ENCODE assay signal across 8 mouse cellular contexts in the genomic region with DNA sequence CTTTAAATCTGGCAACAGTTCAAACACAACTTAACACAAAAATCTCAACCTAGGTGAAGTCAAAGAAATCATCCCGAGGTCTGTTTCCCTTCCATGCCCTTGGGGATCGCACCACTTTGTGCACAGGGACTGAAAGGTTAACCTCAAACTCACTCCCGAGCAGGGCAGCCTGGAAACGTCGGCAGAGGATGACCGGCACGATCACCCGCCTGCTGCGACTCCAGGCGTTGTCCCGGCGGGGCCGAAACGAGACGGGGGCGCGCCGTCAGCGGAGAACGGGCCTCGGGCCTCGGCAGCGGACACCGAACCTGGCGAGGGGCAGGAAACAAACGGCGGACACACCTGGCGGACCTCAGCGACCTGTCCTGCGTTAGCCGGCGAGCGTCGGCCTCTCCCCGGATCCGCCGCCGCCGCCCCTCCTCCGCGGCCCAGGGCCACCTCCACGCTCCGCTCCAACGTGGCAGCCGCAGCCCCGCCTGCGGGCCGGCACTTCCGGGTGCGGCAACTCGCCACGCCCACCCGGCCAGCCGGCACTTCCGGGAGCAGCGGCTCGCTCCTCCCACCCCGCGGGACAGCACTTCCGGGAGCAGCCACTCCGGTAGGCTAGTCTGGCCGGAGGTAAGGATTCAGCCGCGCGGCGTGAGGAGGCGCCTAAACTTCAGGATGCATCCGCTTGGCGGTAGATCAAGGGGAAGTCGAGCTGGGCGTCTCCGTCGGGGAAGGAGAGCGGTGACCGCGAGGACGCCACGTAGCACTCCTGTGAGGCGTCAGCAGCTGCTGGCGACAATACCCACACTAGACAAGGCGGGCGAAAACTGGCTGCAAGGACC. TPM values are rescaled to one million over a fixed set of nuclear protein-coding genes. Genes with fewer than 3 reads are reported as not detected.
DNase-seq lines count a peak whose midpoint lies in the region; ATAC-seq and TF ChIP-seq lines count a peak whose summit lies in the region.

Sec31a (minus strand) TSS at position 474 of the 830 bp plus-strand sequence.

- under 1% methylated on average over 82 of the region's 82 CpGs for WGBS in forebrain, embryonic 14.5 days
- under 1% methylated on average over 79 of the region's 82 CpGs for WGBS in neural tube, embryonic 15.5 days

- peak within 1 kb of the TSS; percentile 86 for H3K9ac ChIP-seq in ES-Bruce4 (ENCODE audit: low read depth, poor library complexity, severe bottlenecking)
- H3K9ac ChIP-seq in forebrain, embryonic 14.5 days (ENCODE audit: low read length): peak within 1 kb of the TSS; percentile 82
- peak within 1 kb of the TSS; percentile 80 for H3K9ac ChIP-seq in neural tube, embryonic 15.5 days (replicated peaks)

- DNase-seq in forebrain, embryonic 14.5 days (ENCODE audit: low spot score): peak; percentile 97
- peak; percentile 99 to 100 for DNase-seq in heart, postnatal 14 days
- peak; percentile 97 for DNase-seq in layer of hippocampus, adult 11-12 months (ENCODE audit: low spot score)
- DNase-seq in lung, adult 18-20 months: peak; percentile 98
- DNase-seq in testis, postnatal 14 days (ENCODE audit: low spot score): peak; percentile 97

- H3K27ac ChIP-seq in ES-Bruce4 (ENCODE audit: insufficient read depth, low read length): peak within 1 kb of the TSS; percentile 64
- peak within 1 kb of the TSS; percentile 88 for H3K27ac ChIP-seq in forebrain, embryonic 14.5 days (ENCODE audit: low read depth, low read length)
- peak within 1 kb of the TSS; percentile 82 for H3K27ac ChIP-seq in neural tube, embryonic 15.5 days (replicated peaks)

- peaks cover 19% of the 10 kb centered on the region for H3K36me3 ChIP-seq in ES-Bruce4 (ENCODE audit: control insufficient read depth, insufficient read depth, low read length, poor library complexity, severe bottlenecking)
- peaks cover 29% of the 10 kb centered on the region for H3K36me3 ChIP-seq in forebrain, embryonic 14.5 days (ENCODE audit: control insufficient read depth, insufficient read depth, low read length)
- H3K36me3 ChIP-seq in neural tube, embryonic 15.5 days: peaks cover 28% of the 10 kb centered on the region

- H3K4me3 ChIP-seq in ES-Bruce4 (ENCODE audit: low read depth, low read length): peak within 1 kb of the TSS; percentile 99
- peak within 1 kb of the TSS; percentile 90 for H3K4me3 ChIP-seq in forebrain, embryonic 14.5 days (ENCODE audit: low read depth, low read length)
- peak within 1 kb of the TSS; percentile 96 for H3K4me3 ChIP-seq in neural tube, embryonic 15.5 days (replicated peaks)

- H3K9me3 ChIP-seq in ES-Bruce4 (replicated peaks; ENCODE audit: control insufficient read depth, insufficient read depth, low read length, poor library complexity, severe bottlenecking): no peaks in the 10 kb centered on the region
- no peaks in the 10 kb centered on the region for H3K9me3 ChIP-seq in forebrain, embryonic 14.5 days (replicated peaks; ENCODE audit: control insufficient read depth, low read length)
- no peaks in the 10 kb centered on the region for H3K9me3 ChIP-seq in neural tube, embryonic 15.5 days (replicated peaks)

- intact Hi-C loops in heart, postnatal 14 days (cut with DNase I): loop anchor here (1.0 to 10.0 kb wide), 3 partner anchors 13 to 441 kb away; partner anchors contain the start of genes 4930524J08Rik and Hnrnpd

- no peaks in the 10 kb centered on the region for H3K27me3 ChIP-seq in ES-Bruce4 (ENCODE audit: control insufficient read depth, insufficient read depth, low read length, poor library complexity, severe bottlenecking)
- H3K27me3 ChIP-seq in forebrain, embryonic 14.5 days (replicated peaks; ENCODE audit: control insufficient read depth, insufficient read depth, low read length): no peaks in the 10 kb centered on the region
- H3K27me3 ChIP-seq in neural tube, embryonic 15.5 days (replicated peaks): no peaks in the 10 kb centered on the region

- peak; percentile 98 for ATAC-seq in cerebellum, adult (ENCODE audit: insufficient number of reproducible peaks, low FRiP score, low TSS enrichment)
- ATAC-seq in forebrain, embryonic 14.5 days: peak; percentile 98
- ATAC-seq in neural tube, embryonic 15.5 days (ENCODE audit: low FRiP score): peak; percentile 97

- TF ChIP-seq EP300 in ES-Bruce4 (IDR thresholded peaks at IDR 0.05; ENCODE audit: insufficient read depth, low read depth, low read length): no peak

- peak within 1 kb of the TSS; percentile 58 for H3K4me2 ChIP-seq in forebrain, embryonic 14.5 days (ENCODE audit: low read length)
- H3K4me2 ChIP-seq in neural tube, embryonic 15.5 days: peak within 1 kb of the TSS; percentile 64

- no peak for TF ChIP-seq POLR2A in ES-Bruce4 (IDR thresholded peaks at IDR 0.05; ENCODE audit: insufficient read depth, low read length)

- H3K4me1 ChIP-seq in ES-Bruce4 (ENCODE audit: control insufficient read depth, insufficient read depth, low read length): no peaks in the 10 kb centered on the region
- H3K4me1 ChIP-seq in forebrain, embryonic 14.5 days (ENCODE audit: control insufficient read depth, insufficient read depth, low read length): peaks cover 10% of the 10 kb centered on the region
- H3K4me1 ChIP-seq in neural tube, embryonic 15.5 days: peaks cover 37% of the 10 kb centered on the region

- TF ChIP-seq CTCF in ES-Bruce4 (IDR thresholded peaks at IDR 0.05; ENCODE audit: low read depth, low read length): no peak

RNA-seq across cellular contexts. Expression of gene Sec31a, which starts in this region (rescaled TPM):
- 181 and 197 TPM in 2 replicates for polyA plus RNA-seq in ES-Bruce4 (2011; ENCODE audit: insufficient read depth, insufficient read length, low read depth, missing spikeins)
- polyA plus RNA-seq in forebrain, embryonic 14.5 days (2014; fragmentation: Nextera tagmentation; extraction: Ambion mirVana): 64.5 and 71.3 TPM in 2 replicates
- 100 to 1,000 TPM; 114 to 118 TPM for total RNA-seq in heart, postnatal 14 days (2021)
- 89.5 and 105 TPM in 2 replicates for polyA plus RNA-seq in neural tube, embryonic 15.5 days (2015; fragmentation: Nextera tagmentation; extraction: Ambion mirVana)

Comparison
In these comparisons a context has a peak if more than half of its experiments do, and no peak if none do; other contexts are left out.
1. Peak in every context shown above with its lines: DNase-seq, ATAC-seq, H3K4me3 ChIP-seq and H3K27ac ChIP-seq.